Mouse (Mus musculus): ENCODE data around the gene Dhx37.
"Not testable (repeated sequence)": the region's sequence is repeated elsewhere in the genome, so short reads cannot be mapped to it uniquely, and the experiment has no call there.

Gene Dhx37

DNA sequence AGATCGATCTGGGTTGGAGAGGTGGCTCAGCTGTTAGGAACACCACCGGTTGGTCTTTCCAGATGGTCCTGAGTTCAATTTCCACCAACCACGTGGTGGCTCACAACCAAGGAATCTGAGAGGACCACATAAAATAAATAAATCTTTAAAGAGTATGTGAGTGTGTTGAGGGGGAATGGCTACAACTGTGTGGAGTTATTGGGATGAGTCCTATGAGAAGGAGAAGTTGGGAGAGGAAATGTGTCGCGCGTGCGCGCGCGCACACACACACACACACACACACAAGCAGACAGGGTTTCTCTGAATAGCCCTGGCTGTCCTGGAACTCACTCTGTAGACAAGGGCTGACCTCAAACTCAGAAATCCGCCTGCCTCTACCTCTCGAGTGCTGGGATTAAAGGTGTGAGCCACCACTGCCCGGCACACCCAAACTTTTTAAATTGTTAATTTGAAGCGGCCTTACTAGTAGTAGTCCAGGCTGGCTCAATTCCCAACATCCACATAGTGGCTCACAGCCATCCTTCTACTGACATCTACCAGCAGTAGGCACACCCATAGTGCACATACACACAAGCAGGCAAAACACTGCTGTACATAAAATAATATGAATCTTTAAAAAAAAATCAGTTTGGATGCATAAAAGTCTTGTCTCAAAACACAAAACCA is 25.9 kb downstream of the Dhx37 start:
- no peak for DNase-seq (ENCODE audit: low spot score)

DNA sequence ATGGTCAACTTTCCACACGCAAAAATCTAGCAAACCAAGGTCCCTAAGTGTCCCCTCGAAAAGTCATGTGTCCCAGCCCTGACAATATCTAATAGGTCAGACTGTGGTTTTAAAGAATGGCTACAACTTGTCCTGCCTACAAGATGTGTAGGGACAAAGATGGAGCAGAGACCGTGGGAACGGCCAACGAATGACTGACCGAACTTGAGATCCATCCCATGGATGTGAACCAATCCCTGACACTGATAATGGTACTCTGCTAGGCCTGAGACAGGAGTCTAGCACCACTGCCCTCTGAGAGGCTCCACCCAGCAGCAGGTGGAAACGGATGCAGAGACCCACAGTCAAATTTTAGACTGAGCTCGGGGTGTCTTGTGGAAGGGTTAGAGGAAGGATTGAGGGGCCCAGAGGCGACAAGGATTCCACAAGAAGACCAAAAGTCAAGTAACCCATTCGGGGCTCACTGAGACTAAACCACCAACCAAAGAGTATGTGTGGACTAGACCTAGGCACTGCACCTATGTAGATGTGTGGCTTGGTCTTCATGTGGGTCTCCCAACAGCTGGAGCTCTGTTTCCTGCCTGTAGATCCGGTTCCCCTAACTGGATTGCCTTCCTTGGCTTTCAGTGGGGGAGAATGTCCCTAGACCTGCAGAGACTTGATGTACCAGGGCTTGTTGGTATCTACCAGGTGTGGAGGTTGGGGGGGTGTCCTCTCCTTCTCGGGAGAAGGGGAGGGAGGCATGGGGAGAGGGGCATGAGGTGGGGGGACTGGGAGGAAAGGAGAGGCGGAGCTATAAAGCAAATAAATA is 26.7 kb downstream of the Dhx37 start:
- no peak for DNase-seq (ENCODE audit: low spot score)

GRCm38 (mm10) chr5:125406322-125407016 is 27.5 kb downstream of the Dhx37 start:
- DNase-seq (ENCODE audit: low spot score) = peak; percentile 46

DNA sequence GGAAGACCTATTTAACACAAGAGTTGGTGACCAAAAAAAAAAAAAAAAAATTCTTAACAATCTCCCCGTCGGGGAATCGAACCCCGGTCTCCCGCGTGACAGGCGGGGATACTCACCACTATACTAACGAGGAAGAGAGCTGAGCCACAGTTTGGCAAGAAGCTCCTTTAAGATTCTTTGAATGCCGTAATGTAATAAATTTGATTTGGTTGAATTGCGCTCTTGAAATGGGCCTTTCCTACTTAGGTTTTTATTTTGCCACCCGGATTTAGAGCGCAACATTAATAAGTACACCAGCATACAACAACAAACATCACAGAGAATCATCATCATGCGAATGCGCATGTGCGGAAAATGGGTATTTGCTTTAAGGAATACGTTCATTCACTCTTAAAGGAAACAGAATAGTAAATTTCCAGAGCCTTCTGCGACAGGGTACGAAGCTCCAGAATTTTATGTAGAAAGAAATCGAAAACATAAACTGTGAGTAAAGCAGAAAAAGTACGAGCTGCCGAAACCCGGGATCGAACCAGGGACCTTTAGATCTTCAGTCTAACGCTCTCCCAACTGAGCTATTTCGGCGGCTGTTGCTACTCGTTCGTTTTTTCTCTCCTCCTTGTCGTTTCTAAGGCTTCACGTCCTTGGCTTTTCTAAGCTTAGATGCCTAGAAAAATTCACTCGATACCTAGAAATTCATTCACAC is 28.2 kb downstream of the Dhx37 start:
- DNase-seq (ENCODE audit: low spot score) = peak; percentile 62

GRCm38 (mm10) chr5:125404903-125405545 is 28.9 kb downstream of the Dhx37 start:
- DNase-seq (ENCODE audit: low spot score) = peak; percentile 40

- no peak for DNase-seq (ENCODE audit: low spot score)
Observed at GRCm38 (mm10) chr5:125404536-125404902, 29.4 kb downstream of the Dhx37 start.

DNA sequence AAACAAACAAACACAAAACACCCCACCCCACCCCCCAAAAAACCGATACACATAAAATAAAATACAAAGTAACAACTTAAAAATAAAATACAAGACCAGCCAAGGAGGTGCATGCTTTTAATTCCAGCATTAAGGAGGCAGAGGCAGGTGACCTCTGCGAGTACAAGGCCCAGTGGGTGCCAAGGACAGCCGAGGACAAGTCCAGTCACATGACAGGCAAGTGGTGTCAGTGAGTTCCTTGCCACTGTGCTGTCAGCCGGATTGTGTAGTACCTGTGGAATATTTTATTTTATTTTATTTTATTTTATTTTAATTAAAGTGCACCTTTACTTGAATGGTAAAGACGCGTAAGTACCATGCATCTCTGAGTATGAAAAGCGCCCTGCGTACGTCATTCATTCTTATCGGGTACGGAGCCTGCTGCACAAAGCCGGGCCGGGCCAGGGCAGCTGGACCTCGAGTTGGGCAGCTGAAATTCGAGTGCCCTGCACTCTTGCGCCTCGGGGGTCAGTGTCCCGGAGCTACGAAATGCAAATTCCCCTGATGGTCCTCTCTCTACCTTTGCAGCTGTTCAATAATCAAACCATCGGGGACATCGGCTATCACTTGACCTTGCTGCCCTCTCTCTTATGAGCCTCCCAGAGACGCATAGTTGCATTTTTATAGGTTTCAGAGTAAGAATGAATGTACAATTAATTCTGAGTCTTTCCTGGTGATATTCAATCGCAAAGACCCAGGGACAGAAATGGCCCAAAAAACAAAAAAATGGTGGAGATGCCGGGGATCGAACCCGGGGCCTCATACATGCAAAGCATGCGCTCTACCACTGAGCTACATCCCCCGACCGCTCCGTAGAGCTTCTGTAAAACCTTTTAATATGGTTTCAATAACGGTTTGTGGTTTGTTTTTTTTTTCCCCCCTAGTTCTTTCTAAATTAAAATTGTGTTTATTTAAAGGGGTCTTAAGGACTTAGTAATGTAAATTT is 30.1 kb downstream of the Dhx37 start:
- no peak for DNase-seq (ENCODE audit: low spot score)

DNA sequence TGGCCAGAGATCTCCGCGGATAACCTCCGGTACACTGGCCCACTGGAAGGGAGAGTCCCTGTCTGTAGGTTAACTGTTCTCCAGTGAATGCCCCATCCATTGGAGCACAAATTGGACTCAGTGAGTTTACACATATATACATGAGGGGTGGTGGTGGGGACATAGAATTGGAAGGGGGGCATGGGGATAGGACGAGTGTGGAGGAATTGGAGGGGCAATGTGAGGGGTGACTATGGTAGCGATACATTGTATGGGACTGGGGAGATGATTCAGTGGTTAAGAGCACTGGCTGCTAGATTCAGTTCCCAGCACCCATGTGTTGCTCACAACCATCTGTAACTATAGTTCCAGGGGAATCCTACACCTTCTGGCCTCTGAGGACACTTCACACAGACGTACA is 30.9 kb downstream of the Dhx37 start:
- DNase-seq (ENCODE audit: low spot score) = no peak

GRCm38 (mm10) chr5:125402476-125402875 is 31.4 kb downstream of the Dhx37 start:
- DNase-seq (ENCODE audit: low spot score) = no peak

- no peak for DNase-seq (ENCODE audit: low spot score)
Observed at GRCm38 (mm10) chr5:125400903-125401302, 33.0 kb downstream of the Dhx37 start.

GRCm38 (mm10) chr5:125395008-125395407 is 38.9 kb downstream of the Dhx37 start:
- DNase-seq (ENCODE audit: low spot score) = no peak

DNA sequence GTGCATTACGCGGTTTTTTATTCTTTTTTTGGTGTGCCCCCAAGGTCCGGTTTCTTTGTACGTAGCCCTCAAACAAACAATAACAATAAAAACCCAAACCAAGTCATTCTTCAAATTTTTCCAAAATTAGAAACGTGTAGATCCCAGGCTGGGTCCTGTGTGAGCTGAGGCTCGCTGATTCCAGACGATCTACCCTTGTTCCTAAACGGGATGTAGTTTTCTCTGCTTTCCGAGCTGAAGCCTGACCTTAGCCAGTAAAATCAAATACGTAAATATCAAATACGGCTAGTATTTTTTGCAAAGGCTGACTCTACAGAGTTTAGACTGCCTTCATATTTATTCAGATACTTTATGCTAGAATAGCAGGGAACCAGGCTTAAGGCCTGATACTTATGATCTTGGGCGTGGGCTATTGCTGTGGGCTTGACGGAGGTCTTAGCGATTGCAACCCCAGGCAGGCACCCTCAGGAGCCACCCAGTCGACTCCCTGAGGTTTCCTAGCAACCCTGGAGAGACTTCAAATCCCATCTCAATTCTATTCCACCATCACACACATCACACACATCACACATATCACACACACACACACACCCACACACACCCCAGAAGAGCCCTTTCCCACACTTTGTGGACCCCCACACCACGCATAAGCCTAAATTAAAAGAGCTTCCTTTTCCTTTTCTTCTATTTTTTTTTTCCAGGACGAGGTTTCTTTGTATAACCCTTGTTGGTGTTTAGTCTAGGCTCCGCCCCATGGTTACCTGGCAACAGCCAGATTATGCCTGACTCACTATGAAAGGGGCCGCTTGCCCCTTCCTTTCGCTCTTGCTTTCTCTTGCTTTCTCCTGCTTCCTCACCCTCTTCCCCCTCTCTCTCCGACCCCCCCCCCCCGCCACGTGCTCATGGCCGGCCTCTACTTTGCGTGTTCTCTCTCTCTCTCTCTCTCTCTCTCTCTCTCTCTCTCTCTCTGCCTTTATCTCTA is 40.0 kb downstream of the Dhx37 start:
- DNase-seq (ENCODE audit: low spot score) = peak; percentile 84

GRCm38 (mm10) chr5:125392977-125393621 is 40.8 kb downstream of the Dhx37 start:
- peak; percentile 96 for DNase-seq (ENCODE audit: low spot score)

- no peak for DNase-seq (ENCODE audit: low spot score)
Observed at GRCm38 (mm10) chr5:125392618-125392976, 41.3 kb downstream of the Dhx37 start.

GRCm38 (mm10) chr5:125392176-125392575 is 41.7 kb downstream of the Dhx37 start:
- DNase-seq (ENCODE audit: low spot score) = not testable (repeated sequence)

GRCm38 (mm10) chr5:125391609-125392008 is 42.3 kb downstream of the Dhx37 start:
- peak; percentile 67 for DNase-seq (ENCODE audit: low spot score)

DNA sequence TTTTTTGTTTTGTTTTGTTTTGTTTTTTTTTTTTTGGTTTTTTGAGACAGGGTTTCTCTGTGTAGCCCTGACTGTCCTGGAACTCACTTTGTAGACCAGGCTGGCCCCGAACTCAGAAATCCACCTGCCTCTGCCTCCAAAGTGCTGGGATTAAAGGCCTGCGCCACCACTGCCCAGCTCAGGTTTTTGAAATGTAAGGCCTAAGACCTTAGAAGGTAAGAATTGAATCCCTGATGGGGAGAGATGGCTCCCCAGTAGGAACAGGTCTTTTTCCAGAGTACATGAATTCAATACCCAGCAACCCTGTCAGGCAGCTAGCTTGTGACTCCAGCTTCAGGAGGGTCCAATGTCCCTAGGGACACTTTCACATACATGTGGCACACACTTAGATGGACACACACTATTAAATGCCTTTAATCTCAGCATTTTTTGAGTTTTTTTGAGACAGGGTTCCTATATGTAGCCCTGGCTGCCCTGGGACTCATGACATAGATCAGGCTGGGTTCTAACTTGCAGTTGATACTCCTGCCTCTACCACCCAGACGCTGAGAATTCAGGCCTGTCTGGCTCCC is 42.9 kb downstream of the Dhx37 start:
- DNase-seq (ENCODE audit: low spot score) = no peak
